Mouse (Mus musculus) kidney, embryonic 15.5 days (tissue): Measurements from ENCODE around the gene Gm20661. TPM values are rescaled to one million over a fixed set of nuclear protein-coding genes. Genes with fewer than 3 reads are reported as not detected.

Experiments used
- ATAC-seq: fragments of 200-750 bp; cut with Nextera tagmentation; replicated peaks from 2 replicates; pipeline ENCODE4 v1.8.0; 2017; ENCODE audit warnings: moderate TSS enrichment; ENCODE audit not compliant: low FRiP score
- H3K27ac ChIP-seq: fragments of 300-500 bp; sonication (generic); 2 replicates; pipeline ENCODE4 v1.5.1; 2015; ENCODE audit warnings: mild to moderate bottlenecking, inconsistent platforms
- H3K27me3 ChIP-seq: fragments of 300-500 bp; sonication (generic); 2 replicates; pipeline ENCODE4 v1.6.1; 2015; ENCODE audit warnings: inconsistent platforms
- H3K36me3 ChIP-seq: fragments of 300-500 bp; sonication (generic); 2 replicates; pipeline ENCODE4 v1.6.1; 2015; ENCODE audit warnings: inconsistent platforms
- H3K4me1 ChIP-seq: fragments of 300-500 bp; sonication (generic); 2 replicates; pipeline ENCODE4 v1.6.1; 2015; ENCODE audit warnings: inconsistent platforms
- H3K4me2 ChIP-seq: fragments of 300-500 bp; sonication (generic); 2 replicates; pipeline ENCODE4 v1.6.1; 2015; ENCODE audit warnings: moderate library complexity, mild to moderate bottlenecking, inconsistent platforms
- H3K4me3 ChIP-seq: fragments of 300-500 bp; sonication (generic); replicated peaks from 2 replicates; pipeline ENCODE4 v1.5.1; 2015; ENCODE audit warnings: mild to moderate bottlenecking, inconsistent platforms
- H3K9ac ChIP-seq: fragments of 300-500 bp; sonication (generic); 2 replicates; pipeline ENCODE4 v1.6.1; 2015; ENCODE audit warnings: mild to moderate bottlenecking, inconsistent platforms
- H3K9me3 ChIP-seq: fragments of 300-500 bp; sonication (generic); replicated peaks from 2 replicates; pipeline ENCODE4 v1.6.1; 2016; ENCODE audit warnings: inconsistent platforms
- WGBS: fragments of 180-500 bp; shearing (Covaris S2); methylation state at CpG from one replicate; pipeline ENCODE4 v1.1.7; 2015; ENCODE audit warnings: mixed read lengths; 5-methylcytosine and 5-hydroxymethylcytosine counted together
- polyA plus RNA-seq: library from polyadenylated mRNA; unstranded; fragments of >200 nt; fragmentation: Nextera tagmentation; extraction: Ambion mirVana; gene quantifications from 2 replicates; pipeline ENCODE4 v1.2.1, GENCODE M21; 2015

Gm20661 gene
- polyA plus RNA-seq, 1 experiment from 2014 or later, result 6.2 TPM

GRCm38 (mm10) chr9:107970311-107970710 is 12.5 kb upstream of the Gm20661 start:
- no peak overlapping the region for H3K27ac ChIP-seq
- WGBS, result 80% methylated on average over 5 of the region's 5 CpGs
- no peaks in the 10 kb centered on the region for H3K9me3 ChIP-seq
- no peak for ATAC-seq
- H3K4me3 ChIP-seq, result no peak overlapping the region
- H3K4me2 ChIP-seq, result no peak overlapping the region
- no peaks in the 10 kb centered on the region for H3K27me3 ChIP-seq
- peaks cover 54% of the 10 kb centered on the region for H3K36me3 ChIP-seq
- H3K4me1 ChIP-seq, result peaks cover 7% of the 10 kb centered on the region
- H3K9ac ChIP-seq, result no peak overlapping the region

- H3K27me3 ChIP-seq, result no peaks in the 10 kb centered on the region
- no peak overlapping the region for H3K4me2 ChIP-seq
- no peaks in the 10 kb centered on the region for H3K9me3 ChIP-seq
- WGBS, result 65% methylated on average over 8 of the region's 8 CpGs
- H3K27ac ChIP-seq, result no peak overlapping the region
- peak; percentile 60; the same call in 1 of the 2 replicates for ATAC-seq
- H3K36me3 ChIP-seq, result peaks cover 49% of the 10 kb centered on the region
- peaks cover 13% of the 10 kb centered on the region for H3K4me1 ChIP-seq
- H3K9ac ChIP-seq, result no peak overlapping the region
- H3K4me3 ChIP-seq, result no peak overlapping the region
Measured at GRCm38 (mm10) chr9:107971690-107972541, 10.9 kb upstream of the Gm20661 start.

GRCm38 (mm10) chr9:107974491-107975171 is 8.2 kb upstream of the Gm20661 start:
- Histone ChIP-seq H3K9me3 (no peaks in the 10 kb centered on the region), H3K4me2 (no peak overlapping the region), H3K4me1 (peaks cover 13% of the 10 kb centered on the region), H3K27me3 (no peaks in the 10 kb centered on the region), H3K4me3 (no peak overlapping the region), H3K27ac (peak overlapping the region; percentile 72), H3K9ac (no peak overlapping the region), H3K36me3 (peaks cover 26% of the 10 kb centered on the region)
- no peak for ATAC-seq
- 78% methylated on average over 10 of the region's 10 CpGs for WGBS

GRCm38 (mm10) chr9:107975399-107976386 is 7.2 kb upstream of the Gm20661 start, which contains the start of gene Uba7:
Gene Uba7 (plus strand): TSS chr9:107975505.
- H3K4me3 ChIP-seq, result no peak within 1 kb of the TSS; the same call in 1 of the 2 replicates
- peak within 1 kb of the TSS; percentile 72 for H3K27ac ChIP-seq
- H3K9ac ChIP-seq, result peak within 1 kb of the TSS; percentile 3; the same call in 1 of the 2 replicates
- ATAC-seq, result peak; percentile 69; the same call in 1 of the 2 replicates
- peaks cover 17% of the 10 kb centered on the region for H3K36me3 ChIP-seq
- no peaks in the 10 kb centered on the region for H3K27me3 ChIP-seq
- peak within 1 kb of the TSS; percentile 32 for H3K4me2 ChIP-seq
- no peaks in the 10 kb centered on the region for H3K9me3 ChIP-seq
- 65% methylated on average over 12 of the region's 12 CpGs for WGBS
- H3K4me1 ChIP-seq, result peaks cover 15% of the 10 kb centered on the region

- no peak overlapping the region for H3K4me2 ChIP-seq
- H3K4me3 ChIP-seq, result no peak overlapping the region
- no peak overlapping the region for H3K9ac ChIP-seq
- H3K27ac ChIP-seq, result no peak overlapping the region
- H3K27me3 ChIP-seq, result no peaks in the 10 kb centered on the region
- H3K4me1 ChIP-seq, result peaks cover 47% of the 10 kb centered on the region
- H3K36me3 ChIP-seq, result no peaks in the 10 kb centered on the region
- no peak for ATAC-seq
- 90% methylated on average over 12 of the region's 12 CpGs for WGBS
- H3K9me3 ChIP-seq, result no peaks in the 10 kb centered on the region
Measured at GRCm38 (mm10) chr9:107978815-107979214, 4.0 kb upstream of the Gm20661 start.

- Histone ChIP-seq H3K4me2 (peak overlapping the region; percentile 82), H3K27ac (peak overlapping the region; percentile 100), H3K4me1 (peaks cover 61% of the 10 kb centered on the region), H3K36me3 (no peaks in the 10 kb centered on the region), H3K9ac (peak overlapping the region; percentile 61), H3K9me3 (no peaks in the 10 kb centered on the region), H3K4me3 (peak overlapping the region; percentile 77), H3K27me3 (no peaks in the 10 kb centered on the region)
- 30% methylated on average over 7 of the region's 7 CpGs for WGBS
- peak; percentile 44 for ATAC-seq
Measured at GRCm38 (mm10) chr9:107981684-107982605, 913 bp upstream of the Gm20661 start.

GRCm38 (mm10) chr9:107983421-107983890 is 598 bp downstream of the Gm20661 start:
- ATAC-seq, result peak; percentile 61
- Histone ChIP-seq H3K4me3 (peak overlapping the region; percentile 77), H3K27ac (peak overlapping the region; percentile 100), H3K9ac (peak overlapping the region; percentile 61), H3K4me1 (peaks cover 61% of the 10 kb centered on the region), H3K27me3 (no peaks in the 10 kb centered on the region), H3K4me2 (peak overlapping the region; percentile 82), H3K9me3 (no peaks in the 10 kb centered on the region), H3K36me3 (no peaks in the 10 kb centered on the region)
- WGBS, result 12% methylated on average over 4 of the region's 4 CpGs

GRCm38 (mm10) chr9:107984052-107984753 is 1.3 kb downstream of the Gm20661 start:
- peak overlapping the region; percentile 82 for H3K4me2 ChIP-seq
- peak overlapping the region; percentile 100 for H3K27ac ChIP-seq
- ATAC-seq, result no peak
- no peaks in the 10 kb centered on the region for H3K9me3 ChIP-seq
- H3K4me3 ChIP-seq, result peak overlapping the region; percentile 77
- peak overlapping the region; percentile 61 for H3K9ac ChIP-seq
- WGBS, result 35% methylated on average over 19 of the region's 19 CpGs
- H3K4me1 ChIP-seq, result peaks cover 61% of the 10 kb centered on the region
- H3K27me3 ChIP-seq, result no peaks in the 10 kb centered on the region
- no peaks in the 10 kb centered on the region for H3K36me3 ChIP-seq

GRCm38 (mm10) chr9:107984754-107985055 is 1.8 kb downstream of the Gm20661 start:
- no peaks in the 10 kb centered on the region for H3K9me3 ChIP-seq
- H3K36me3 ChIP-seq, result no peaks in the 10 kb centered on the region
- 32% methylated on average over 9 of the region's 9 CpGs for WGBS
- peak overlapping the region; percentile 82 for H3K4me2 ChIP-seq
- peak overlapping the region; percentile 77 for H3K4me3 ChIP-seq
- no peaks in the 10 kb centered on the region for H3K27me3 ChIP-seq
- H3K4me1 ChIP-seq, result peaks cover 61% of the 10 kb centered on the region
- peak overlapping the region; percentile 61 for H3K9ac ChIP-seq
- ATAC-seq, result no peak
- peak overlapping the region; percentile 100 for H3K27ac ChIP-seq
